Mouse (Mus musculus) heart, embryonic 11.5 days (tissue): ENCODE data around the gene Nr2f2. TPM values are rescaled to one million over a fixed set of nuclear protein-coding genes. Genes with fewer than 3 reads are reported as not detected.

Source experiments
- ATAC-seq: fragments of 200-750 bp; cut with Nextera tagmentation; replicated peaks from 2 replicates; pipeline ENCODE4 v1.8.0; 2017; ENCODE audit warnings: moderate library complexity; ENCODE audit not compliant: insufficient number of reproducible peaks, low FRiP score, low TSS enrichment
- H3K27ac ChIP-seq: fragments of 300-500 bp; sonication (generic); 2 replicates; pipeline ENCODE4 v1.5.1; 2014; ENCODE audit warnings: mild to moderate bottlenecking, low read depth, low read length
- H3K27me3 ChIP-seq: fragments of 300-500 bp; sonication (generic); 2 replicates; pipeline ENCODE4 v1.6.1; 2014; ENCODE audit warnings: mild to moderate bottlenecking, low read length, mixed read lengths; ENCODE audit not compliant: control insufficient read depth, insufficient read depth
- H3K36me3 ChIP-seq: fragments of 300-500 bp; sonication (generic); 2 replicates; pipeline ENCODE4 v1.6.1; 2014; ENCODE audit warnings: mild to moderate bottlenecking, low read length, moderate library complexity, mixed read lengths; ENCODE audit not compliant: control insufficient read depth, insufficient read depth
- H3K4me1 ChIP-seq: fragments of 300-500 bp; sonication (generic); 2 replicates; pipeline ENCODE4 v1.6.1; 2014; ENCODE audit warnings: low read length; ENCODE audit not compliant: control insufficient read depth, insufficient read depth
- H3K4me2 ChIP-seq: fragments of 300-500 bp; sonication (generic); 2 replicates; pipeline ENCODE4 v1.6.1; 2014; ENCODE audit warnings: mild to moderate bottlenecking, moderate library complexity
- H3K4me3 ChIP-seq: fragments of 300-500 bp; sonication (generic); 2 replicates; pipeline ENCODE4 v1.5.1; 2014; ENCODE audit warnings: low read depth, low read length
- H3K9ac ChIP-seq: fragments of 300-500 bp; sonication (generic); 2 replicates; pipeline ENCODE4 v1.6.1; 2014; ENCODE audit warnings: mild to moderate bottlenecking, low read depth, low read length, moderate library complexity
- H3K9me3 ChIP-seq: fragments of 300-500 bp; sonication (generic); replicated peaks from 2 replicates; pipeline ENCODE4 v1.6.1; 2016; ENCODE audit warnings: low read length; ENCODE audit not compliant: control insufficient read depth
- WGBS: fragments of 180-500 bp; shearing (Covaris S2); extraction: QIAGEN DNeasy Blood & Tissue Kit; methylation state at CpG from one replicate; pipeline ENCODE4 v1.1.7; 2014; ENCODE audit not compliant: insufficient replicate concordance; 5-methylcytosine and 5-hydroxymethylcytosine counted together
- polyA plus RNA-seq: library from polyadenylated mRNA; unstranded; fragments of >200 nt; fragmentation: Nextera tagmentation; extraction: Ambion mirVana; gene quantifications from 2 replicates; pipeline ENCODE4 v1.2.1, GENCODE M21; 2014

Gene Nr2f2
- 30.4 and 34.4 TPM in 2 replicates for polyA plus RNA-seq

DNA sequence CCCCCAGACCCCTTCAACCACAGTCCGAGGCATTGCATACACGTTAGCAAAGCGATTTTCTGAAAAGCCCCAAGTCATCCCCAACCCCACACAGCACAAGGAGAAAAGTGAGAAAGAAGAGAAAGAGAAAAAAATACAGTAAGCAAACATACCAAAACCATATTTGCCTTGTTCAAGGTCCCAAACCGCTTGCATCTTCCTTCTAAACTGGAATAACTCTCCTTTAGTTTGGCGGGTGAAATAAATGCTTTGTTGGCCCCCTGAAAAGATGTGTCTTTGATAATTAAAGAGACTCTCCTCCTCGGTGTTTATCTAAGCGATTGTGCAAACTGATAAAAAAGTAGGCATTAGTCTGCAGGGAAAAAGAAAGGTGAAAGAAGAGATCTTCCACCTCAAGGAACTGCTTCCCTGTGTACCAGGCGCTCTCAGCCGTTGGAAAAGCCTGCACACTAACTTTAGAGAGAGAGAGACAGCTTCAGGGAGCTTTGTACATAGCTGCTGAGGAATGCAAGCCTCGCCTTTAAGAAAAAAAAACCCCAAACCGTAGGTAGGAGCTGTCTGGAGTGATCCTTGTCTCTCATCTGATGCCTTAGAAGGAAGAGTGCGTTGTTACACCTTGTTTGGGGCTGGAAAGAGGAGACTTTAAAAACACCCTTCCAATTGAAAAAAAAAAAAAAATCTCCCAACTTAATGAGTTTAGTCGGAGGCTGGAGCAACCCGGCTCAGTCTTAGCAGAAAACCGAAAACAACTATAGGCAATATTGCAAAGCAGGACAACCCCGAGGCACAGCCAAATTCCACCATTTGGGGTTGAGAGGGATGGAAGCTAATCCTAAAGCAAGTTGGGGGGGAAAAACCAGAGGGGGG is at the start of gene Nr2f2:
Gene Nr2f2, minus strand, starts transcription at position 795 of the 867 bp plus-strand sequence.
- peak within 1 kb of the TSS; percentile 43 for H3K4me3 ChIP-seq
- peak within 1 kb of the TSS; percentile 65 for H3K9ac ChIP-seq
- H3K9me3 ChIP-seq = no peaks in the 10 kb centered on the region
- no peaks in the 10 kb centered on the region for H3K36me3 ChIP-seq
- peaks cover 56% of the 10 kb centered on the region for H3K27me3 ChIP-seq
- H3K4me2 ChIP-seq = peak within 1 kb of the TSS; percentile 69
- peak within 1 kb of the TSS; percentile 74 for H3K27ac ChIP-seq
- no peaks in the 10 kb centered on the region; the same call in 1 of the 2 replicates for H3K4me1 ChIP-seq
- WGBS = 1% methylated on average over 16 of the region's 16 CpGs
- ATAC-seq = no peak

DNA sequence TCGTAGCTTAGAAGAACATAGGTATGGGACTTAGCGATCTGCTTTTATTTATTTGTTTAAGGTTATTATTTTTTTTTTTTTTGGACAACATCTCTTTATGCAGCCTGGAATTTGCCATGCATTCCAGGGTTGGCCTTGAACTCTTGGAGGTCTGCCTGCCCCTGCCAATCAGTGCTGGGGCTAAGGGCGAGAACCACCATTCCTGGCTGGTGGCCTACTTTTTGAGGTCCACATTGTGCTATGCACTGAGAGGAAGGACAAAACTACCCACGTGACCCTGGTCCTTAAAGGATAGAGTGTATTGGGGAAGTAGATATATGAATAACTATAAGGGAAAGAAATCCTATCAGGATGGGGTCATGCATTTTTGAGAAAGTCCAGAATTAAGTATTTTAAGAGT is 47.9 kb upstream of the Nr2f2 start:
- Histone ChIP-seq H3K36me3 (no peaks in the 10 kb centered on the region), H3K27ac (no peak overlapping the region), H3K4me3 (no peak overlapping the region), H3K4me1 (peaks cover 6% of the 10 kb centered on the region; the same call in 1 of the 2 replicates), H3K4me2 (no peak overlapping the region), H3K27me3 (no peaks in the 10 kb centered on the region), H3K9me3 (no peaks in the 10 kb centered on the region), H3K9ac (no peak overlapping the region)
- 87% methylated on average over 4 of the region's 4 CpGs for WGBS
- no peak for ATAC-seq

DNA sequence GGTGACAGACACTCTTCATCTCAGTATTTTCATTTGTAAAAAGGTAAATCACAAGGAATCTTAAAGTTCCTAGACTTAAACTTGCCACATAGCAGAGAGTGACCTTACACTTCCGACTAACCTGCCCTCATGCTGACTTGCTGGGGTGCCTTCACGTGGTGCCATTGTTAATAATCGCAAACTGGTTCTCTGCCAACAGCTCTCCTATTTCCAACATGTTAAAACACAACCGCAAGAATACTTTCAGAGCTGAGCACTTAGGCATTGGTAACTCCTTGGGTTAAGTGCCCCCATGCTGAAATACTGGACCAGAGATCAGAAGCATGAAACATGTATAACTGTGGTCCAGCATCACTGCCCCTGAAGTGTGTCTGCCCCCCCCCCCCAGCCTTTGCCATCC is 47.1 kb upstream of the Nr2f2 start:
- Histone ChIP-seq H3K27me3 (no peaks in the 10 kb centered on the region), H3K27ac (no peak overlapping the region), H3K4me2 (no peak overlapping the region), H3K4me3 (no peak overlapping the region), H3K9ac (no peak overlapping the region), H3K9me3 (no peaks in the 10 kb centered on the region), H3K4me1 (peaks cover 6% of the 10 kb centered on the region; the same call in 1 of the 2 replicates), H3K36me3 (no peaks in the 10 kb centered on the region)
- WGBS = 75% methylated on average over 4 of the region's 4 CpGs
- ATAC-seq = no peak

DNA sequence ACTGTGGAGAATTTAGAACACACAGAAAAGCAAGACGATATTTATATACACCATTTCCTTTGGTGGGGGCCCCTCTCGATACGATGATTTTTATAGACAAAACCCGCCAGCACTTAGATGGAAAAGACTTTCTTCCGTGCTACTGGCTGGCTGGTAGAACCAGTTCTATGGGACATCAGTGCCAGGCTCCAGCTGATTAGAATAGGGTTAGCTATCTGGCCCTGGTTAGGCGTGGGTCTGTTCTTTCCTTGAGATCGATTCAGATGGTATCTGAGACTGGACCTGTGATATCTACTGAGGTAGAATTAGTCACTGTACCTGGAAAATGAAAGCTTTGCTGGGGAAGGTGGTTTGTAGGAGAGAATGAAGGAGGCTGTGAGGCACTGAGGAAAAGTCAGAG is 46.4 kb upstream of the Nr2f2 start:
- no peak for ATAC-seq
- H3K9ac ChIP-seq = no peak overlapping the region
- H3K27ac ChIP-seq = no peak overlapping the region
- H3K36me3 ChIP-seq = no peaks in the 10 kb centered on the region
- H3K9me3 ChIP-seq = no peaks in the 10 kb centered on the region
- 85% methylated on average over 7 of the region's 7 CpGs for WGBS
- H3K4me2 ChIP-seq = no peak overlapping the region
- no peak overlapping the region for H3K4me3 ChIP-seq
- H3K27me3 ChIP-seq = no peaks in the 10 kb centered on the region
- H3K4me1 ChIP-seq = peaks cover 6% of the 10 kb centered on the region; the same call in 1 of the 2 replicates

DNA sequence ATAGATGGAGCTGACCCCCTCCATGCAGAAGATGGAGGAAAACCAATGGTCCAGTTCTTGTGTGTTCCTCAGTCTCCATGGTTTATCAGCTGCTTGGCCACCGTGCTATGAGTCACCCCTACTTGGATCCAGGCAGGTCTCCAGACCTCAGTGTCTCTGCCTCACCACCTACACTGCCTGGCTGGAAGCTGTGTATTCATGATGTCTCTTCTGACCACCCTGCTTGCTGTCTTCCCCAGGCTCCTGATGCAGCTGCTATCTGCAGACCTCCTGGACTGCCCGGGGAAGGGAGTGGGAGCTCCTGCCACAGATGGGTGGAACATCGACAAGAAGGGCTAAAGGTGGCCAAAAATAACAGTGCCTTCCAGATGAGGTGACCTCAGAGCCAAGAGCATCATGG is 43.8 kb upstream of the Nr2f2 start:
- H3K36me3 ChIP-seq = no peaks in the 10 kb centered on the region
- no peaks in the 10 kb centered on the region for H3K27me3 ChIP-seq
- H3K27ac ChIP-seq = no peak overlapping the region
- H3K9ac ChIP-seq = no peak overlapping the region
- peaks cover 6% of the 10 kb centered on the region; the same call in 1 of the 2 replicates for H3K4me1 ChIP-seq
- no peak for ATAC-seq
- no peak overlapping the region for H3K4me3 ChIP-seq
- H3K9me3 ChIP-seq = no peaks in the 10 kb centered on the region
- 37% methylated on average over 3 of the region's 3 CpGs for WGBS
- peak overlapping the region; percentile 34 for H3K4me2 ChIP-seq

DNA sequence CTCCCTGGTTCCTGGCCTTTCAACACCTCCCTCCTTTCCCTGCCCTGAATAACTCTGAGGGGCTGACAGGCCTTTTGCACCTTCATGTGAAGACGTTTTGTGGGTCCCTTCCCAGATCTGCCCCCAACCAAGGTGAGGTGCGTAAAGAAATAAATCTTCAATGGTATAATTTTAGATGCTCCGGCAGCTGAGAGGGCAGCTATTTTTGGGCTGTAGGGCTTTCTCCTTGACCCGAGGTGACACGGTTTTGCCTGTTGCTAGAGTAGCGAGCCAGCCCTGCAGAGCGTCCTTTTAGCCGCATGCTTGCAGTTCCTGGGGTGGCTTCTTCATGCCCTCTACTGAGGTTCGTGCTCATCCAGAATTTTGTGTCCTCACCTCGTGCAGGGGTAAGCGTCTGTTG is 43.4 kb upstream of the Nr2f2 start:
- Histone ChIP-seq H3K27ac (no peak overlapping the region), H3K36me3 (no peaks in the 10 kb centered on the region), H3K27me3 (no peaks in the 10 kb centered on the region), H3K9ac (no peak overlapping the region), H3K9me3 (no peaks in the 10 kb centered on the region), H3K4me2 (peak overlapping the region; percentile 34), H3K4me1 (peaks cover 6% of the 10 kb centered on the region; the same call in 1 of the 2 replicates), H3K4me3 (no peak overlapping the region)
- ATAC-seq = no peak
- 40% methylated on average over 11 of the region's 11 CpGs for WGBS

DNA sequence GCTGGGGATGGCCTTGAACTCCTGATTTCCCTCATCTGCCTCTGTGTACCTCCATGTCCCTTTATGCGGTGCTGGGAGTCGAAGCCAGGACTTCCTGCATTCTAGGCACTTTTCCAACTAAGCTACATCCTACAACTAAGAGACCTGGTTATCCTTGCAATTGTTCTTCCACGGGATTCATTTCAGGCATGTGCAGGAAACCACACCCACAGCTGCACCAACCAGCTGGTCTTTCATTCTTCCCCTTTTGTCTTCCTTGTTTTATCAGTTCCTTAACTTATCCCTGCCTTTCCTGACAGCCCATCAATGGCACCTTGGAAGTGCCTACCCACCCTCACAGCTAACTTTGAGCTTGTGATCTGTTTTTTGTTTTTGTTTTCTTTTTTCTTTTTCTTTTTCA is 42.3 kb upstream of the Nr2f2 start:
- ATAC-seq = no peak
- Histone ChIP-seq H3K4me1 (peaks cover 6% of the 10 kb centered on the region; the same call in 1 of the 2 replicates), H3K4me2 (no peak overlapping the region), H3K27me3 (no peaks in the 10 kb centered on the region), H3K36me3 (no peaks in the 10 kb centered on the region), H3K9ac (no peak overlapping the region), H3K4me3 (no peak overlapping the region), H3K27ac (no peak overlapping the region), H3K9me3 (no peaks in the 10 kb centered on the region)
- WGBS = 63% methylated on average over 3 of the region's 3 CpGs

DNA sequence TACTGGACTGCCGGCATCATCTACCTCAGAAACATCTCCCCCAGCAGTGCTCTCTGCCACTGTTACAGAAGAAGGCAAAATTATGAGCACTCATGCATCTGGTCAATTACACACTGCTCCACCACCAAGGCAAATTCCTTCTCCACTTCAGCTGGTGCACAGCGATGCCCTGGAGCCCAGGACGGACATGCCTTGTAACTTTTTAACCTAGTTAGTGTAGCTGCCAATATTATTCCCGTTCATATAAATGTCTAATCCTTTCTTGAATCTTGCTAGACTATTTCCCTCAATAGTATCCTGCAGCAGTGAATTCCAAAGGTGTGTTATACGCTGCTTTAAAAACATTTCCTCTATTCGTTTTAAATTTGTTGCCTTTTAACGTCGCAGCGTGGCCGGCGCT is 40.6 kb upstream of the Nr2f2 start:
- Histone ChIP-seq H3K4me1 (peaks cover 6% of the 10 kb centered on the region; the same call in 1 of the 2 replicates), H3K9me3 (no peaks in the 10 kb centered on the region), H3K36me3 (no peaks in the 10 kb centered on the region), H3K9ac (no peak overlapping the region), H3K27me3 (no peaks in the 10 kb centered on the region), H3K4me3 (no peak overlapping the region), H3K27ac (no peak overlapping the region), H3K4me2 (no peak overlapping the region)
- WGBS = 86% methylated on average over 11 of the region's 11 CpGs
- no peak for ATAC-seq
